Mouse (Mus musculus) ES-Bruce4 (cell line): ENCODE results near the gene Cttnbp2nl.

Source experiments
- CTCF ChIP-seq: IDR thresholded peaks from one replicate; pipeline ENCODE4 v1.8.1; 2011; ENCODE audit warnings: low read depth, low read length
- POLR2A ChIP-seq: IDR thresholded peaks from one replicate; pipeline ENCODE4 v1.8.1; 2011; ENCODE audit warnings: low read length; ENCODE audit not compliant: insufficient read depth

GRCm38 (mm10) chr3:105023371-105024005 is 29.5 kb downstream of the Cttnbp2nl start:
- TF ChIP-seq CTCF (no peak), POLR2A (no peak)
